Mouse (Mus musculus) CD8-positive naive resting alpha-beta T cell, adult 57 days (primary cell): Measurements from ENCODE around the gene Olfr314. TPM values are rescaled to one million over a fixed set of nuclear protein-coding genes. Genes with fewer than 3 reads are reported as not detected.

Source experiments
- total RNA-seq: library from RNA; stranded (reverse); gene quantifications from one replicate; pipeline ENCODE4 v1.2.4, GENCODE M21; 2023

Olfr314 gene
- not detected for total RNA-seq

GRCm38 (mm10) chr11:58782480-58783089, at the start of gene Olfr314:
Olfr314 (plus strand) TSS chr11:58782952.

DNA sequence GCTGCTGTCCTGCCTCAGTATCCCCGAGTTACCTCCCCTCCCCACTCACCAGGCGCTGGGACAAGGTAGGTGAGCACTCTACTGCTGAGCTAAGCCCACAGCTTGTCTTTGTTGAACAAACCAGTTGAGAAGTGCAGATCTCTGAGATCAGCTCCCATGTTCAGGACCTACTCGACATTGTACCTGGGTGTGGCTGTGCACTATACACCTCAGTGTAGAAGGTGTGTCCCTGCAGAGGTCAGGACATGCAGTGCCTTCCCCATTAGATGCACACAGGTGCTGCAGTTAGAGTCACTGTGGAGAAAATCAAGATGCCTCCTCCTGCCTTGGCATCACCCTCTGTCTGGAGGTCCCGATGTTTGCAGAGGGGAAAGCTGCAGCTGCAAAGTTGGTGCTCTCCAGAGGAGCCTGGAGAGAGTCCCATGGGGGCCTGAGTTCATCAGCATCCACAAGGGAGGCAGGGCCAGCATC, 43.9 kb upstream of the Olfr314 start, which contains the start of gene Olfr317:
TSS of gene Olfr317 (minus strand) at position 421 of the 471 bp plus-strand sequence.

GRCm38 (mm10) chr11:58752434-58752833, 30.3 kb upstream of the Olfr314 start, which contains the start of gene Olfr316:
Olfr316 (plus strand) TSS chr11:58752734.

DNA sequence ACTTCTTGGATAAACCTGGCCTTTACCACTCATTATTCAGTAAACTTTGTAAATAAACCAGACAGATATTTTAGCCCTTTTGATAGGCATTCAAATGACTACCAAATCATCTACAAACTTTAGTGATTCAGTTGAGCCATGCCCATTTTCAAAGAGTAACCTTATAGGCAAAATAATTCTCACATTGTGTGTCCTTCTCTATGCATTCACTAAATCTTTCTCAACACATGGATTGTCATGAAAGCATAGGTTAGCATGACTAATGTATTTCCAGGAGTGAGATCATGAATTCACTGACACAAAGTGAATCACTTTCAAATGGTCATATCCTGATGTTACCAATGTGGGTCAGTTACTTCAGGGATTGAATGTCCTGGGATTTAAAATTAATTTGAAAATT, 9.9 kb upstream of the Olfr314 start, which contains the start of gene Olfr315:
TSS of gene Olfr315 (plus strand) at position 301 of the 400 bp plus-strand sequence.

GRCm38 (mm10) chr11:58801558-58802228, 18.9 kb downstream of the Olfr314 start, which contains the start of gene Fam183b:
Fam183b (minus strand) TSS chr11:58801960.

DNA sequence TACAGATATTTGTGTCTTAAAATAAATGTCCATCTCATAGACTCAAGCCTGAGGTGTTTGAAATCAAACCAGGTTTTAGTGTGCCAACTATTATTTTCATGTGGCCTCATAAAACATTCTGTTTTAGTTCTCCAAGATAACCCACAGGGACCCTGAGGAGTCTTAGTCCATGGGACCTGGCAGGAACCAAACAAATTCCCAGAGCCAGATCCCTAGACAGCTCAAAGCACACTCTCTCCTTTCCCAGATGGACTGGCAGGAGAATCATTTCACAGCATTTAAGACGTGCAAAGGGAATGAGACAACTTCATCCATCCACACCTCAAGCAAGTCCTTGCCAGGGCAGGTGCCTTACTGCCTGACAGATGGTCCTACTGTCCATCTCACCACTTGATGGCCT, 31.9 kb downstream of the Olfr314 start, which contains the start of gene Olfr313:
TSS of gene Olfr313 (plus strand) at position 301 of the 400 bp plus-strand sequence.

GRCm38 (mm10) chr11:58828937-58829336, 46.2 kb downstream of the Olfr314 start, which contains the start of gene Olfr312:
Olfr312 (plus strand) TSS chr11:58829237.

Other genes with a start within 250 kb of the Olfr314 start
- not detected for gene Olfr330, start 248.1 kb upstream of the Olfr314 start, total RNA-seq
- not detected for gene Olfr329-ps, start 236.5 kb upstream of the Olfr314 start, total RNA-seq
- 0.34 TPM for gene Olfr328, start 227.3 kb upstream of the Olfr314 start, total RNA-seq
- gene Olfr224, start 212.4 kb upstream of the Olfr314 start, total RNA-seq, result not detected
- gene Olfr325, start 205.2 kb upstream of the Olfr314 start, total RNA-seq, result not detected
- not detected for gene Olfr324, start 187.8 kb upstream of the Olfr314 start, total RNA-seq
- not detected for gene 2210407C18Rik, start 166.9 kb upstream of the Olfr314 start, total RNA-seq
- gene Olfr323, start 152.5 kb upstream of the Olfr314 start, total RNA-seq, result not detected
- gene Trim58, start 142.5 kb upstream of the Olfr314 start, total RNA-seq, result not detected
- not detected for gene Olfr322, start 124.2 kb upstream of the Olfr314 start, total RNA-seq
- not detected for gene Olfr320, start 101.9 kb upstream of the Olfr314 start, total RNA-seq
- not detected for gene Olfr319, start 83.8 kb upstream of the Olfr314 start, total RNA-seq
- 0.43 TPM for gene Olfr318, start 58.9 kb upstream of the Olfr314 start, total RNA-seq
- gene Olfr317, start 43.7 kb upstream of the Olfr314 start, total RNA-seq, result not detected
- gene Olfr316, start 30.2 kb upstream of the Olfr314 start, total RNA-seq, result not detected
- not detected for gene Olfr315, start 9.8 kb upstream of the Olfr314 start, total RNA-seq
- not detected for gene Fam183b, start 19.0 kb downstream of the Olfr314 start, total RNA-seq
- not detected for gene Olfr313, start 32.0 kb downstream of the Olfr314 start, total RNA-seq
- gene Olfr312, start 46.3 kb downstream of the Olfr314 start, total RNA-seq, result not detected
- gene Olfr311, start 56.3 kb downstream of the Olfr314 start, total RNA-seq, result not detected
- gene Gm12258, start 64.2 kb downstream of the Olfr314 start, total RNA-seq, result 8.2 TPM
- 12.2 TPM for gene 2810021J22Rik, start 84.3 kb downstream of the Olfr314 start, total RNA-seq
- gene Zfp39, start 121.3 kb downstream of the Olfr314 start, total RNA-seq, result 11.7 TPM
- gene Btnl10, start 135.0 kb downstream of the Olfr314 start, total RNA-seq, result not detected
- 120 TPM for gene Rnf187, start 156.0 kb downstream of the Olfr314 start, total RNA-seq
- gene Hist3h2ba, start 166.0 kb downstream of the Olfr314 start, total RNA-seq, result 11.3 TPM
- gene Hist3h2a, start 171.7 kb downstream of the Olfr314 start, total RNA-seq, result 40.1 TPM
- gene Trim17, start 171.7 kb downstream of the Olfr314 start, total RNA-seq, result 0.28 TPM
- 64.9 TPM for gene Trim11, start 195.1 kb downstream of the Olfr314 start, total RNA-seq